Mouse (Mus musculus) midbrain, postnatal 0 days (tissue): ENCODE results near the gene Nr2e3. TPM values are rescaled to one million over a fixed set of nuclear protein-coding genes. Genes with fewer than 3 reads are reported as not detected.

Experiments
- ATAC-seq: fragments of 200-750 bp; cut with Nextera tagmentation; 2 replicates; pipeline ENCODE4 v1.8.0; 2017; ENCODE audit warnings: moderate number of reproducible peaks, mild to moderate bottlenecking, moderate TSS enrichment, moderate library complexity; ENCODE audit not compliant: low FRiP score
- DNase-seq: peaks from one replicate; pipeline ENCODE4 v3.0.0-alpha.2; 2015; ENCODE audit warnings: low spot score
- H3K27ac ChIP-seq: fragments of 300-500 bp; sonication (generic); 2 replicates; pipeline ENCODE4 v1.5.1; 2014; ENCODE audit warnings: low read depth, mild to moderate bottlenecking, low read length, mixed read lengths
- H3K27me3 ChIP-seq: fragments of 300-500 bp; sonication (generic); 2 replicates; pipeline ENCODE4 v1.6.1; 2014; ENCODE audit warnings: low read length, control low read depth, mixed read lengths; ENCODE audit not compliant: insufficient read depth
- H3K36me3 ChIP-seq: fragments of 300-500 bp; sonication (generic); 2 replicates; pipeline ENCODE4 v1.6.1; 2014; ENCODE audit warnings: low read length, control low read depth, mixed read lengths; ENCODE audit not compliant: insufficient read depth
- H3K4me1 ChIP-seq: fragments of 300-500 bp; sonication (generic); 2 replicates; pipeline ENCODE4 v1.6.1; 2014; ENCODE audit warnings: mild to moderate bottlenecking, control low read depth, antibody characterized with exemption, low read length, mixed read lengths; ENCODE audit not compliant: insufficient read depth
- H3K4me2 ChIP-seq: fragments of 300-500 bp; sonication (generic); 2 replicates; pipeline ENCODE4 v1.6.1; 2014; ENCODE audit warnings: low read depth, mild to moderate bottlenecking, low read length, mixed read lengths; ENCODE audit not compliant: poor library complexity, severe bottlenecking
- H3K4me3 ChIP-seq: fragments of 300-500 bp; sonication (generic); 2 replicates; pipeline ENCODE4 v1.5.1; 2014; ENCODE audit warnings: low read depth, mild to moderate bottlenecking, low read length, moderate library complexity
- H3K9ac ChIP-seq: fragments of 300-500 bp; sonication (generic); replicated peaks from 2 replicates; pipeline ENCODE4 v1.6.1; 2014; ENCODE audit warnings: mild to moderate bottlenecking, low read length, moderate library complexity, mixed read lengths; ENCODE audit not compliant: poor library complexity, severe bottlenecking
- H3K9me3 ChIP-seq: fragments of 300-500 bp; sonication (generic); 2 replicates; pipeline ENCODE4 v1.6.1; 2016; ENCODE audit warnings: low read length, control low read depth
- CTCF ChIP-seq: IDR thresholded peaks from 2 replicates; pipeline ENCODE4 v1.5.1; 2016; ENCODE audit warnings: antibody characterized with exemption, mild to moderate bottlenecking
- WGBS: fragments of 180-500 bp; shearing (Covaris S2); extraction: QIAGEN DNeasy Blood & Tissue Kit; methylation state at CpG from one replicate; pipeline ENCODE4 v1.1.7; 2014; 5-methylcytosine and 5-hydroxymethylcytosine counted together
- polyA plus RNA-seq: library from polyadenylated mRNA; unstranded; fragments of >200 nt; fragmentation: Nextera tagmentation; extraction: Ambion mirVana; gene quantifications from 2 replicates; pipeline ENCODE4 v1.2.1, GENCODE M21; 2015
- total RNA-seq: library from RNA; depleted of rRNA; stranded (reverse); fragments of >200 nt; gene quantifications from 2 replicates; pipeline ENCODE4 v1.2.3, GENCODE M21; 2014

Gene Nr2e3
- total and polyA plus RNA-seq, 2 experiments from 2014 or later, result not detected

DNA sequence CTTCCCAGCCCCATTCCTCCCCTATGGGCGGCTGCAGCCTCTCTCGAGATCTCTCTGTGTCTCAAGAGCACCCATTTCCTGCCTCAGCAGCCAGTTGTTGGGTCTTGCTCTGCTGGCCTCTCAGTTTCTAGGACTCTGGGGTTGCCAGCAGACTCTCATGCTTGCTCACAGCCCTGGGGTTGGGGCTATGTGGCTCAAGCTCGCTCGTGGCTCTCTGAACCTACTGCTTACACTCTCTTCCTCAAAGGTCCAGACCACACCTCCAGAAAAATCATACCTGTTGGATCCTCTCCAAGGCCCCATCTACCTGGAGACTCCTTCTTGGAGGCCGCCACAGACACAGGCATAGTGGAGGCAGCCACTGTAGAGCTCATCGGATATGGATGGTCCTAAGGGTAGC is 10.9 kb downstream of the Nr2e3 start:
- Histone ChIP-seq H3K36me3 (no peaks in the 10 kb centered on the region), H3K27ac (no peak overlapping the region), H3K4me2 (no peak overlapping the region), H3K9me3 (no peaks in the 10 kb centered on the region), H3K4me1 (no peaks in the 10 kb centered on the region), H3K4me3 (no peak overlapping the region), H3K27me3 (no peaks in the 10 kb centered on the region), H3K9ac (no peak overlapping the region)
- DNase-seq (no peak), ATAC-seq (no peak)
- TF ChIP-seq CTCF, result no peak
- WGBS, result 83% methylated on average over 6 of the region's 6 CpGs

DNA sequence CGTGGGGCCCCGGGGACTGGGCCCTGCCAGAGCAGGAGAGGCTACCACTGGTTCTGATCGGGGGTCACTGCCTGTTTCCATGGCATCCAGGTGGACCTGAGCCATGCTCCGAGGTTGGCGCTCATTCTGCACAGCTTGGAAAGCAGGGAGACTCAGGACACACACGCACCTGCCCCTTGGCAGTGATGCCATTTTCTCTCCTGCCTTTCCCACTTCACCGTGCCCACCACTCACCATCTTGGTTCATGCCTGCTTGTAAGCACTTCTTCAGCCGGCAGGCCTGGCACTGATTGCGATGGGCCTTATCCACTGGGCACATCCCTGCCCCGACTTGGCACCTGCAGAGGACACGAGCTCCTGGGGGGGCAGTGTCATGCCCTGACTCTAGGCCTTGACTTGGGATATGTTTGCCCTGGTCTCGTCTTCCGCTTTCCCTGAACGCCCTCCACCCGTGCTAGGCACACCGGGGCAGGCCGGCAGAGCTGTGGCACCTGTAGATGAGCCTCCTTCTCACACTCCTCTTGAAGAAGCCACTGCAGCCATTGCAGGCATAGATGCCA is 11.7 kb downstream of the Nr2e3 start:
- Histone ChIP-seq H3K4me2 (no peak overlapping the region), H3K9ac (no peak overlapping the region), H3K27me3 (no peaks in the 10 kb centered on the region), H3K4me1 (no peaks in the 10 kb centered on the region), H3K9me3 (no peaks in the 10 kb centered on the region), H3K36me3 (no peaks in the 10 kb centered on the region), H3K4me3 (no peak overlapping the region), H3K27ac (no peak overlapping the region)
- ATAC-seq (no peak), DNase-seq (no peak)
- 91% methylated on average over 17 of the region's 17 CpGs for WGBS
- no peak for TF ChIP-seq CTCF

DNA sequence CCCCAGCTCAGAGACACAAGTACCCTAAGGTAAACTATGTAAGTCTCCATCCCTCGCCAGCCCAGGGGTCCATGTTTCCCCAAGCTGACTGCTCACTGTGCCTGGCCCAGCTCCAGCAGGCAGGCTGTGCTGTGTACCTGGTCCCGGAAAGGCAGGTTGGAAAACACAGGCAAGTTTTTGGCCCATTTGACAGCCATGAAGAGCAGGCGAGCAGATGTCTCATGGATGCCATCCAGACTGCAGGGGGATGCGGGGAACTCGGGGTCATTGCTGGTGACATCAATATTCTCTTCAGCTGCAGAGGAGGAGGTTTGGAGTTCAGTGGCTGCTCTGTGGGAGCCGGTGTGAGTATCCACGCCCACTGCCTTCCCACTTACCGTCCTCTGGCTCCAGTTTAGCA is 12.2 kb downstream of the Nr2e3 start:
- Histone ChIP-seq H3K27me3 (no peaks in the 10 kb centered on the region), H3K4me2 (no peak overlapping the region), H3K4me3 (no peak overlapping the region), H3K9me3 (no peaks in the 10 kb centered on the region), H3K27ac (no peak overlapping the region), H3K36me3 (no peaks in the 10 kb centered on the region), H3K9ac (no peak overlapping the region), H3K4me1 (no peaks in the 10 kb centered on the region)
- WGBS, result 80% methylated on average over 8 of the region's 8 CpGs
- no peak for ATAC-seq
- DNase-seq, result no peak
- TF ChIP-seq CTCF, result no peak

DNA sequence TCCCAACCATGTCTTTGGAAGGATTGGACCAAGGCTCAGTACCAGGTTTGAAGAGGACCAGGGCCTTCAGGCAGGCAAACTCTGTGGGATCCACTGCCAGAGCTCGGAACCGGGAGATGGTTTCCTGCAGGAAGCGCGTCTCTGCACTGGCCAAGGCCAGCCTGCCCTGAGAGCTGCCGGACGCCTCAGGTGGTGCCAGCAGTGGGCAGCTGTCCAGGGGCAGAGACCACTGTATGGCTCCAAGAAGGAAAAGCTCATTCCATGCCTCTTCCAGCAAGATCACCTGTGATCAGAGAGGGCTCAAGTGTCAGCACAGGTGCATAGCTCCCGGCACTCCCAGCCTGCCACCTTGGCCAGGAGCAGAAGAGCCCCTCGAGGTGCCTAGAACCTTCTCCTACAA is 13.2 kb downstream of the Nr2e3 start:
- WGBS, result 82% methylated on average over 8 of the region's 8 CpGs
- no peak for TF ChIP-seq CTCF
- ATAC-seq, result no peak
- Histone ChIP-seq H3K4me2 (no peak overlapping the region), H3K9me3 (no peaks in the 10 kb centered on the region), H3K4me1 (no peaks in the 10 kb centered on the region), H3K9ac (no peak overlapping the region), H3K4me3 (no peak overlapping the region), H3K27ac (no peak overlapping the region), H3K36me3 (no peaks in the 10 kb centered on the region), H3K27me3 (no peaks in the 10 kb centered on the region)
- no peak for DNase-seq

DNA sequence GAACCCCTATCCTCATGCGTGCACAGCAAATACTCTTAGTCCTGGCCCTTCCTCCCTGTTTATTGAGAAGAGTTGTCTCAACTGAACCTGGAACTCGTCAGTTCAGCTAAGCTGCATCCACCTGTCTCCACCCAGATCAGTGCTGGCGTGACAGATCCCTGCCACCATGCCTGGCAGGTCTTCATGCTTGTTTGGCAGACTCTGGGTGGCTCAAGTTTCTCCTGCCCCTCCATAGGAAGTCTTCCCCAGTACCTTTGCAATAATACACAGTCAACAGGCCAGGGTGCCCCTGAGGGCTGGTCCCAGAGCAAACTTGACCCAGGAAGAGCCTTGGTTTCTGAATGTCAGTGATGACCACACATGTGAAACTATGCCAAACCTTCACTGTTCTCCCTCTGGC is 15.2 kb downstream of the Nr2e3 start:
- WGBS, result 83% methylated on average over 3 of the region's 3 CpGs

DNA sequence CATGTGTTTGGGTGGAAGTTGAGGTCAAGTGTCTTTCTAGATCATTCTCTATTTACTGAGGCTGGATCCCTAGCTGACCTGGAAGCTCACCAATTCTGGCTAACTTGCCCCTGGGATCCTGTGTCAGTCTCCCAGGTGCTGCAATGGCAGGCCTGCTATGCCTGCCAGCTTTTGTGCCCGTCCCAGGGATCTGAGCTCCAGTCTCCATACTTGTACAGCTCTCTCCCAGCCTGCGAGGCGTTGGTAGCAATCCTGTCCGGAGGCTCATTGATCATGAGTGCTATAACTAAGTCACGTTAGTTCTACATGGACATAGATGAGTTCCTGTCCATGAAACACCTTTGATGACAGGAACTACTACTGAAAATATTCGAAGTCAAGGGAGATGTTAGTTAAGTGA is 16.6 kb downstream of the Nr2e3 start:
- H3K4me1 ChIP-seq, result no peaks in the 10 kb centered on the region; the same call in 1 of the 2 replicates
- no peak overlapping the region for H3K4me2 ChIP-seq
- H3K27ac ChIP-seq, result no peak overlapping the region
- no peaks in the 10 kb centered on the region for H3K27me3 ChIP-seq
- no peak for ATAC-seq
- H3K36me3 ChIP-seq, result no peaks in the 10 kb centered on the region
- no peaks in the 10 kb centered on the region for H3K9me3 ChIP-seq
- 89% methylated on average over 6 of the region's 6 CpGs for WGBS
- DNase-seq, result no peak
- H3K9ac ChIP-seq, result no peak overlapping the region
- TF ChIP-seq CTCF, result no peak
- H3K4me3 ChIP-seq, result no peak overlapping the region

More for the DNA sequence above, 15.2 kb downstream of the Nr2e3 start:
- no peak for TF ChIP-seq CTCF
- no peaks in the 10 kb centered on the region for H3K27me3 ChIP-seq
- H3K4me1 ChIP-seq, result no peaks in the 10 kb centered on the region
- H3K4me3 ChIP-seq, result no peak overlapping the region
- no peaks in the 10 kb centered on the region for H3K36me3 ChIP-seq
- H3K9ac ChIP-seq, result no peak overlapping the region
- no peak for DNase-seq
- no peak overlapping the region for H3K27ac ChIP-seq
- no peak overlapping the region for H3K4me2 ChIP-seq
- H3K9me3 ChIP-seq, result no peaks in the 10 kb centered on the region
- ATAC-seq, result no peak
